Mouse (Mus musculus) cortical plate, adult 2 months (tissue): ENCODE data around the gene Trpc4ap.

Experiments
- CTCF ChIP-seq: fragments of 200-500 bp; IDR thresholded peaks from 2 replicates; pipeline ENCODE4 v1.5.1; 2011; ENCODE audit warnings: mild to moderate bottlenecking, control low read depth, low read length; ENCODE audit not compliant: insufficient read depth; ENCODE audit errors: extremely low read depth
- POLR2A ChIP-seq: fragments of 200-500 bp; IDR thresholded peaks from 2 replicates; pipeline ENCODE4 v1.6.1; 2011; ENCODE audit warnings: mild to moderate bottlenecking, low read length, control low read depth; ENCODE audit not compliant: insufficient read depth; ENCODE audit errors: extremely low read depth

GRCm38 (mm10) chr2:155727764-155728395 is 35.7 kb upstream of the Trpc4ap start:
- no peak for TF ChIP-seq POLR2A
- no peak for TF ChIP-seq CTCF
